Mouse (Mus musculus): ENCODE data around the gene Olfr692.

DNA sequence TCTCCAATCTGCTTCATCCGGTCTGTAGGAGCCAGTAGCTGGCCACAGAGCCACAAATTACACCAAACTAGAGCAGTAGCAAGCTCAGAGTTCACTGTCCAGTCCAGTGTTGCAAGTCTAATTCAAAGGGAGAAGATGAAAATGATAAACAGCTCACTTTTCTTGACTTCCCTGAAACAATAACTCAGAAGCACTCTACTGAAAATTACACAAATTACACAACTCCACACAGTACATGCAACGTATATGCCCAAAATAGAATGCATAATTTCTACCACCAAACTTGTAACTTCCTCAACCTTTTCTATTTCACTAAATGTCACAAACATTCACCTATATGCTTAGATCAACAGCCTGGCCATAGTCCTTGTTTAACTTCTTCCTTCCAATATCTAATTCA is 22.2 kb downstream of the Olfr692 start:
- TF ChIP-seq CTCF (IDR thresholded peaks at IDR 0.05) (no peak), EP300 (IDR thresholded peaks at IDR 0.05) (no peak)
